ENCODE assay signal across 16 mouse cellular contexts in genomic region chr12:46608290-46608910, GRCm38 (mm10).
A peak's percentile ranks its signal among the peaks of the same experiment; 100 is the strongest.
DNase-seq lines count a peak whose midpoint lies in the region; ATAC-seq and TF ChIP-seq lines count a peak whose summit lies in the region.
"Had no signal": no experiment of that assay in that cellular context is flagged by ENCODE, and none has a peak within 500 bp of the region (broad histone marks: within the 10 kb centered on the region; RNA-seq: fewer than 3 reads in every experiment).

No protein-coding gene starts in this region.

- no peak overlapping the region for H3K4me2 ChIP-seq in forebrain, embryonic 12.5 days
- no peak overlapping the region for H3K4me2 ChIP-seq in hindbrain, postnatal 0 days (ENCODE audit: low read depth, low read length)
- no peak overlapping the region; the same call in 1 of the 2 replicates for H3K4me2 ChIP-seq in neural tube, embryonic 12.5 days (replicated peaks)
- H3K4me2 ChIP-seq: liver, embryonic 15.5 days had no signal

- DNase-seq in forebrain, embryonic 10.5 days (ENCODE audit: extremely low spot score, low spot score) = no peak
- DNase-seq in embryo, embryonic 10.5 days (ENCODE audit: low spot score) = peak; percentile 36
- peak; percentile 69 for DNase-seq in hindbrain, postnatal 0 days (ENCODE audit: low spot score)
- DNase-seq in thymus, postnatal 4 days = no peak
- DNase-seq in kidney, adult 9 months = no peak
- DNase-seq: adrenal gland, postnatal 25 days; B cell, adult 2 months; gastrocnemius, adult 2 months; heart, adult 2 months; kidney, postnatal 10 days; lung, postnatal 36 days had no signal

- no peak for TF ChIP-seq CTCF in hindbrain, postnatal 0 days (IDR thresholded peaks at IDR 0.05; ENCODE audit: low read depth)

- peaks cover 11% of the 10 kb centered on the region for H3K4me1 ChIP-seq in forebrain, embryonic 12.5 days
- peaks cover 14% of the 10 kb centered on the region for H3K4me1 ChIP-seq in forebrain, embryonic 10.5 days
- 0 out of 2 replicates have a peak, but pooled peaks cover 4% of the 10 kb centered on the region for H3K4me1 ChIP-seq in hindbrain, postnatal 0 days (ENCODE audit: insufficient read depth, low read length)
- peaks cover 7% of the 10 kb centered on the region; the same call in 1 of the 2 replicates for H3K4me1 ChIP-seq in neural tube, embryonic 12.5 days
- H3K4me1 ChIP-seq: liver, embryonic 15.5 days had no signal

- H3K27me3 ChIP-seq in forebrain, embryonic 12.5 days = no peaks in the 10 kb centered on the region
- no peaks in the 10 kb centered on the region for H3K27me3 ChIP-seq in forebrain, embryonic 10.5 days (ENCODE audit: poor library complexity, severe bottlenecking)
- H3K27me3 ChIP-seq in hindbrain, postnatal 0 days (ENCODE audit: insufficient read depth, low read length) = no peaks in the 10 kb centered on the region
- H3K27me3 ChIP-seq in neural tube, embryonic 12.5 days (replicated peaks) = no peaks in the 10 kb centered on the region
- H3K27me3 ChIP-seq: liver, embryonic 15.5 days had no signal

- H3K4me3 ChIP-seq in forebrain, embryonic 12.5 days (replicated peaks) = no peak overlapping the region
- H3K4me3 ChIP-seq in forebrain, embryonic 10.5 days = no peak overlapping the region
- no peak overlapping the region for H3K4me3 ChIP-seq in hindbrain, postnatal 0 days (ENCODE audit: low read length)
- no peak overlapping the region for H3K4me3 ChIP-seq in neural tube, embryonic 12.5 days
- H3K4me3 ChIP-seq: erythroblast, embryonic 14.5 days; gastrocnemius, adult 2 months; heart, adult 2 months; liver, embryonic 15.5 days had no signal

- ATAC-seq in forebrain, embryonic 12.5 days (ENCODE audit: low FRiP score) = peak; percentile 44; the same call in 1 of the 2 replicates
- ATAC-seq in hindbrain, postnatal 0 days = peak; percentile 88
- peak; percentile 79 for ATAC-seq in neural tube, embryonic 12.5 days (ENCODE audit: low FRiP score, low read depth)
- no peak for ATAC-seq in megakaryocyte progenitor cell, adult 5-6 weeks (replicated peaks; ENCODE audit: poor library complexity)

- no peak overlapping the region for H3K9ac ChIP-seq in forebrain, embryonic 12.5 days
- H3K9ac ChIP-seq in hindbrain, postnatal 0 days (replicated peaks; ENCODE audit: low read length) = no peak overlapping the region
- H3K9ac ChIP-seq in neural tube, embryonic 12.5 days = no peak overlapping the region
- H3K9ac ChIP-seq: liver, embryonic 15.5 days had no signal

- no peaks in the 10 kb centered on the region for H3K9me3 ChIP-seq in forebrain, embryonic 12.5 days
- H3K9me3 ChIP-seq in forebrain, embryonic 10.5 days = no peaks in the 10 kb centered on the region
- no peaks in the 10 kb centered on the region for H3K9me3 ChIP-seq in hindbrain, postnatal 0 days (ENCODE audit: low read length)
- no peaks in the 10 kb centered on the region for H3K9me3 ChIP-seq in neural tube, embryonic 12.5 days
- H3K9me3 ChIP-seq: liver, embryonic 15.5 days had no signal

- no peak overlapping the region for H3K27ac ChIP-seq in forebrain, embryonic 12.5 days
- H3K27ac ChIP-seq in forebrain, embryonic 10.5 days = no peak overlapping the region
- no peak overlapping the region for H3K27ac ChIP-seq in hindbrain, postnatal 0 days
- no peak overlapping the region for H3K27ac ChIP-seq in neural tube, embryonic 12.5 days
- H3K27ac ChIP-seq: gastrocnemius, adult 2 months; heart, adult 2 months; liver, embryonic 15.5 days had no signal

- no peaks in the 10 kb centered on the region for H3K36me3 ChIP-seq in forebrain, embryonic 12.5 days (replicated peaks)
- no peaks in the 10 kb centered on the region for H3K36me3 ChIP-seq in forebrain, embryonic 10.5 days (replicated peaks)
- no peaks in the 10 kb centered on the region for H3K36me3 ChIP-seq in hindbrain, postnatal 0 days (ENCODE audit: insufficient read depth, low read length)
- no peaks in the 10 kb centered on the region for H3K36me3 ChIP-seq in neural tube, embryonic 12.5 days
- H3K36me3 ChIP-seq: liver, embryonic 15.5 days had no signal

- 73% methylated on average over 10 of the region's 10 CpGs for WGBS in forebrain, embryonic 12.5 days
- WGBS in forebrain, embryonic 10.5 days = 81% methylated on average over 10 of the region's 10 CpGs
- 43% methylated on average over 10 of the region's 10 CpGs for WGBS in hindbrain, postnatal 0 days
- WGBS in neural tube, embryonic 12.5 days = 42% methylated on average over 10 of the region's 10 CpGs

Comparison
In these comparisons a context has a peak if more than half of its experiments do, and no peak if none do; other contexts are left out.
1. DNase-seq: peak in embryo, embryonic 10.5 days (single experiment) and hindbrain, postnatal 0 days (single experiment); none in forebrain, embryonic 10.5 days (single experiment), thymus, postnatal 4 days (single experiment) and kidney, adult 9 months (single experiment).